Mouse (Mus musculus) cerebellum, postnatal 36 days (tissue): ENCODE results near the gene Pm20d1.

ENCODE experiments used
- DNase-seq, 2 experiments: peaks; one replicate each; pipeline ENCODE4 v3.0.0; 2021 to 2022; ENCODE audit warnings: mixed read lengths in 2 of 2

Gene Pm20d1

GRCm38 (mm10) chr1:131829279-131829678 is 32.1 kb downstream of the Pm20d1 start:
- peak in 1 of 2 experiments; percentile 21 for DNase-seq

DNA sequence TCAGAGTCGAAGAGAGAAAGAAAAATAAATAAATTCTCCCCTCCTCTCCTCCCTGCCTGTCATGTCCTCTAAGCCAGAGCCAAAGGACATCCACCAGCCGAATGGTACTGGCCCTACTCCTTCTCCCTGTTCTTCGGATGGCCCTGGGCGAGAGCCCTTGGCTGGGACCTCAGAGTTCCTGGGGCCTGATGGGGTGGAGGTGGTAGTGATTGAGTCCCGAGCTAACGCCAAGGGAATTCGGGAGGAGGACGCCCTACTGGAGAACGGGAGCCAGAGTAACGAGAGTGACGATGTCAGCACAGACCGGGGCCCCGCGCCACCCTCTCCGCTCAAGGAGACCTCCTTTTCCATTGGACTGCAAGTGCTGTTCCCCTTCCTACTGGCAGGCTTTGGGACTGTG is 33.4 kb downstream of the Pm20d1 start:
- DNase-seq = no peak

- DNase-seq = no peak
These were observed 33.9 kb downstream of the Pm20d1 start for GRCm38 (mm10) chr1:131830971-131831641.

DNA sequence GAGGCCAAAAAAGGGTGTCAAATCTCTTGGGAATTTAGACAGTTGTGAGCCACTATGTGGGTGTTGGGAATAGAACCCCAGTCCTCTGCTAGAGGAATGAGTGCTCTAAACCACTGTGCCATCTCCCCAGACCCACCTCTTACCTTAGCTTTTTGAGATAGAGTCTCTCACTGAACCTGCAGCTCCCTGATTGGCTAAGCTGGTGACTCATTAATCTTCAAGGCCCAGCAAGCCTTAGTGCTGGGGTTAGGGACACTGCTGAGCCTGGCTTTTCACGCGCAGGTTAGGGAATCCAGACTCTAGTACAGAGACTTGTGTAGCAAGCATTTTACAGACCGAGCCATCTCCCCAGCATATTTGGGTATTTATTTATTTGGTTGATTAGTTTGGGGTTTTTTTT is 39.9 kb downstream of the Pm20d1 start:
- no peak for DNase-seq

- no peak for DNase-seq
These were observed 41.4 kb downstream of the Pm20d1 start for GRCm38 (mm10) chr1:131838542-131838941.

DNA sequence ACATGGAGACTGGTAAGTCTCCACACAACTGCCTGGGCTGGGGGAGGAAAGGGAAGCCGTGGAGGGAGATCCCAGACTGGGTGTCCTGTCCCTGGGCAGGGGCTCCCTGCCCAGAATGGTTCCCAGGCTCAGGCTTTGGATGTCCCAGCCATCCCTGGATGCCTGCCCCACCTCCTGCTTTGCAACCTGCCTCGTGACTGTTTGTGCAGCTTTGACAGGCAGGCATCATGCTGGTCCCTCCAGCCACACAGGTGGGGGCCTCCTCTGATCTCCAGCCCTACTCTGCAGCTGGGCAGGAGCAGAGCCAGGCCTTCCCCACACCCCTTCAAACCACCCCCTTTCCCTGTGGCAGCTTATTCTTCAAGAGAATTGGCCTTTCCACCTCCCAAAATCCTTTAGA is 42.1 kb downstream of the Pm20d1 start:
- peak; percentile 42 to 53 for DNase-seq

DNA sequence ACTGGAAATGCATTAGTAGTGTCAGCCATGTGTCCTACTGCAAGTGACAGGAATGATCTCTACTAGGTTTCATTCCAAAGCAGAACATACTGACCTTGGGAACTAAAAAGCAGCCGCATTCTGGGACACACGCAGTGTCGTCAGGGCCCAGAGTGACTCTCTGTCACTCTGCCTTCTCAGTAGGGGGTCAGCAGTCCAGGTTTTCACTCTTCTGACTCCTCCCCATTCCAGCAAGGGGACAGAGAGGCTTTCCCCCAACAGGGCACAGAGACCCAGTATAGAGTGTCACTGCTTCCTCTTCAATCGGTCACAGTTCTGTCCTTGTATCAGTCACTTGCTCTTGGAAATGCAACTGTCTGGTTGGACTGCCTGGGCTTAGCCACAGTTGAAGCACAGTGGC is 45.0 kb downstream of the Pm20d1 start:
- DNase-seq = no peak

GRCm38 (mm10) chr1:131843758-131844157 is 46.6 kb downstream of the Pm20d1 start:
- DNase-seq = peak; percentile 28 to 33

- peak; percentile 31 to 32 for DNase-seq
These were observed 47.7 kb downstream of the Pm20d1 start for GRCm38 (mm10) chr1:131844883-131845282.

GRCm38 (mm10) chr1:131846255-131846654 is 49.1 kb downstream of the Pm20d1 start:
- DNase-seq = peak; percentile 81 to 84

DNA sequence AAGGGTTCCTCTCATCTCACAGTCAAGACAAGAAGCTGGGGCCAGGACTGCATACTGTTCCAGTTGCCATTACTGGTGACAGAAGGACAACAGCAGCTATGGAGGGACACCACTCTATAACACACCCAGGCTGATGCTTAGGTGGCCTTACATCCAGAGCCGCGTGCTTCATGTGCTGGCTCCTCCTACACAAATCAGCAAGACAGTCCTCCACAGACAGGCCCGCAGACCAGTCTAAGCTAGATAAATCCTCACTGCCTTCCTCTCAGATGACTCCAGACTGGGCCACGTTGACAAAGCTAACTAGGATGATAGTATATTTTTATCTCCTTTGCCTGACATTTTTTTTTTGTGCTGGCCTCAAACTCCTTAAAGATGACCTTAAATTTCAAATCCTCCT is 64.6 kb downstream of the Pm20d1 start:
- DNase-seq = no peak

DNA sequence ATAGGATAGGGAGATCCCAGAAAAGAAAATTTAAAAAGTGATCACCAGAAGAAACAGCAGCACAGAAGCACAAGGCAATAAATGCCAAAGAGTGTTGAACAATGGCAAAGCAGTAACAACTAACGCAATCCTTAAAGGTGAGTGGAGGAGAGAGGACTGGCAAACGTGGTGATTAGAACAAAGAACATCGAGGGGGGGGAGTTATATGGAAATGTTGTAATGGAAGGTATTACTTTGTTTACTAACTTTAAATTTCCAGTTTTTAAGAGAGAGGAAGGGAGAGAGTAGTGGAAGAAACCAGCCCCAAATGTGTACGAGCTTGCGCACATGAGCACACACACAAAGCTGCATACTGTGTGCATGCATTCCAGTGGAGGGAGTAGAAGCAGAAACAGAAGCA is 68.4 kb downstream of the Pm20d1 start:
- no peak for DNase-seq

DNA sequence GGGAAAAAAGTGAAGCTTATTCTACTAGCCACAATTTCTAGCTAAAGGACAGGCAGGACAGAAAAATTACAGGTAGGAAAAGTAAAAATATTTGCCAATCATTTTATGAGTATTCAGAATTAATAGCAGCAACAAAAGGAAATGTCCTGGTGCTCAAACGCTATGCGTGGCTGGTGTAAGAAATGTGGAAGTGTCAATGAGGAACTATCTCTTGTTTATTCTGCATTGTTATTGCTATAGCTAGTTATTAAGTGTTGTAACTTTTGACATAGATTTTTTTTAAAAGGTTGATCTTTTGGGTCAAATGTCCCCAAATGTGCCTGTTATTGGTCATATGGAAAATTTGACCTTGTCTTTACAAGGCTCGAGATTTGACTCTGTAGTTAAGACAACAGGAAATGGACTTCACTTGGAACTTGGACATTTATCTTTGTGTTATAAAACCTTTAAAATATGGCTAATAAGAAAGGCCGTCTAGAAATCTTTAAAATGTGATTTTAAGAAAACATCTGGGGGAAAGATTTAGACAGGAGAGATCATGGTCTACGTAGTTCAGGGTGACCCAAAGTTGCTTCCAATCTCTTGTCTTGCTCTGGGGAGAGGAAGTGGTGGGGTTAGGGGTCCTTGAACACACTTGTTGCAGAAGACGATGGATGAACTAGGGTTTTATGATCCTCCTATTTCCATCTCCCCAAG is 69.3 kb downstream of the Pm20d1 start:
- no peak for DNase-seq

DNA sequence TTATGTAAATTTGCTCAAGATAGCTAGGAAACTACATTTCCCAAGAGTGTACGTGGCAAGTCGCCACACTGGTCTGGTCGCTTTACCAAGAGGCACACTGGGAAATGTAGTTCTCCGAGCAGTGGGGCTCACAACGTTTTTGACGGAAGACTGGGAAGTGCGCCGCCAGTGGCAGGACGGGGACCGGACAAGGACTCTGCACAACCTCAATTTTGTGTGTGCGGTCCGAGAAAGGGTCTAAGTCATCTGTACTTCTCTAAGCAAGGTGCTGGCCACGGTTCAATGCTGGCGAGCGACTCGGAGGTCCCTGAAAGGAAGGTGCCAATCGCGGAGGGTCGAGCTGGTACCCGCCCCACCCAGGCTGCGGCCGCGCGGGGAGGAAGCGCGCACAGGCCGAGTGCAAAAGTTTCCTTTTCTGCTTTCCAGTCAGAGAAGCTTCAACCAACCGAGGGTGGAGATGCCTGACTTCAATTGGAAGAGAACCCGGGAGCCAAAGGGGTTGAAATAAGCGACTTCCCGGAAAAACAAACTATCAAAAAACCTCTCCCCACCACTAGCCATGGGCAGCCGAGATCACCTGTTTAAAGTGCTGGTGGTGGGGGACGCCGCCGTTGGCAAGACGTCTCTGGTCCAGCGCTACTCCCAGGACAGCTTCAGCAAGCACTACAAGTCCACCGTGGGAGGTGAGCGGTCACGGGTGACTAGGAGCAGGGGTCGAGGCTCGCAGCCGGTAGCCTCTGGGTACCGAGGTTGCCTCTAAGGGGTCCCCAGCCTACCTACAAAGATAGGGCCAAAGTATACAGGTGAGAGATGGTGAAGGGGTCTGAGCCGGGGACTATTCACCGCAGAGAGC is 70.1 kb downstream of the Pm20d1 start, which contains the start of gene Rab29:
TSS of gene Rab29 (plus strand) at position 132 of the 853 bp plus-strand sequence.
- peak; percentile 81 to 82 for DNase-seq

DNA sequence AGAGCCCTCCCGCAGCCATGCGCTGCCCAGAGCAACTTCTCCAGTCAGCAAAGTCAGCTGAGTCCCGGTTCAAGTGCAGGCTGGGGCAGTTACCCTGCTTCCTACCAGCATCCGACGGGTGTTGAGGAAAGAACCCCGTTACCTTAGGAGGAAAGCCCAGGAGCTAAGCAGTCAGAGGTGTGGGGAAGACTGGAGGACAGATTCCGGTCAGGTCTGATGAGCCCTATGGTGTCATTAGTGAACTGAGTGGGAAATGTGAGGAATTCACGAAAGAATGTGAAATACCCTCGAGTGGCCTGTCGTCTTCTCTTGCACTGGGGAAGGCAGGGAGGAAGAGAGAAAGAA is 70.7 kb downstream of the Pm20d1 start:
- no peak for DNase-seq

DNA sequence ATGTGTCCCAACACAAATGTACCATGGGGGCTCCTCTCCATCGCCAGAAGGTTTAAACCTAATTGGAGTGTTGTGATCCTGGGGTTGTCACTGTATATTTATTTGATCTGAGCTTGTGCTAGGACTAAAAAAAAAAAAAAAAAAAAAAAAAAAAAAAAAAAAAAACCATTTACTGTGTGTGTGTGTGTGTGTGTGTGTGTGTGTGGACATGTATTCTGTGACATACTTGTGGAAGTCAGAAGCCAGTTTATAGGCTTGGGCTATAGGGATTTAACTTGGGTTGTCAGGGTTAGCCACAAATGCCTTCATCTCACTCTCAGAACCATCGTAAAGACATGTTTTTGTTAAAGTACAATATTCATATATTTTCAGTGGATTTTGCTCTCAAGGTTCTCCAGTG is 72.4 kb downstream of the Pm20d1 start:
- no peak for DNase-seq
